Mouse (Mus musculus) right cerebral cortex, adult 18-20 months (tissue): Measurements from ENCODE around the gene Tars2.
"Not testable (repeated sequence)": the region's sequence is repeated elsewhere in the genome, so short reads cannot be mapped to it uniquely, and the experiment has no call there.

Experiments used
- DNase-seq: peaks from one replicate; pipeline ENCODE4 v3.0.0; 2022; ENCODE audit warnings: mixed read lengths

Gene Tars2

DNA sequence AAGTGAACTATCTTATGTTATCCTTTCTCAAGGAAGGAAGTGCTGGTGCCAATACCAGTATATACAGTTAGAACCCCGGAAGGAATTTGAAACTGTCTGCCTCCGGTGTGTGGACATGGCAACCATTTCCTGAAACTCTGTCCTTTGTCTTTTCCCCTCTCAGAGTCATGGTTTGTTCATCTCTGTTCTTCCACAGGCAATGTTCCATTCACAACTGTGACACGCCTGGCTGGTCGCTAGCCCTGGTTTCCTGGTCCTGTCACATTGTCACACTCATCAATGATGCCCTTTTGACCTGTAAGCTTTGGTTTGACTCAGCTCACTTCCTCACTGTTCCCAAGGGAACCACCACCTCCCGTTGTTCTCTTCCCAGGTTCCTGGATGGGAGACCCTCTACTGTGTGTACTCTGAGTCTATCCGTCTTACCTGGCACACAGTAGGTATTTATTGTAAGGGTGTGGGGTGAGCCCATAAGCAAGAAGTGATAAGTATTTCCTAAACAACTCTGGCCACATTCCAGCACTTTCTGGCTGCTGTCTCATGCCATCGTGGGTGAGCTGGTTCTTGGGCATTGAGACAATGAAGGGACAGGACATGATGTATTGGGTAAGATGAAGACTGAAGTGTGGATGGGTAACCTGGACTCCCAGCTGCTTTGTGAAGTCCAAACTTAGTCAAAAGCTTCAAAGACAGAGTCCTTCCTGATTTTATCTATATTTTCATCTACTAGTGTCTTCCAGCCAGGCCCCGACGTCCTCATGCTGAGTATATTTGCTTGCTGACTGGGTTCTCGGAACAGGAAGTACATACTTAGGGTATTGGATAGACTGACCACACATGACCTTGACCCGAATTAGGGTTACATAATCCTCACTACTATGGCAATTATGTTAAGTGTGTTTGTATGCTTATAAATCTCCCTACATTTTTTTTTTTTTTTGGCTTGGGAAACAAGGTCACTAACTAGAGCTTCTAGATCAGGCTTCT lies 65.9 kb downstream of the Tars2 start:
- DNase-seq, result no peak

- DNase-seq, result no peak
Observed at GRCm38 (mm10) chr3:95692677-95693076, 67.3 kb downstream of the Tars2 start.

GRCm38 (mm10) chr3:95690552-95690951 lies 69.5 kb downstream of the Tars2 start:
- not testable (repeated sequence) for DNase-seq
